In genomic region chr10:71479700-71480325, GRCm38 (mm10) we compare ENCODE assay signal across 8 mouse cellular contexts.
DNase-seq lines count a peak whose midpoint lies in the region; ATAC-seq lines count a peak whose summit lies in the region.

No protein-coding gene starts in this region.

- H3K27me3 ChIP-seq in intestine, embryonic 14.5 days (replicated peaks; ENCODE audit: control insufficient read depth, insufficient read depth, low read length), result no peaks in the 10 kb centered on the region
- H3K27me3 ChIP-seq in intestine, embryonic 16.5 days (replicated peaks; ENCODE audit: control insufficient read depth, insufficient read depth, low read length), result no peaks in the 10 kb centered on the region
- no peaks in the 10 kb centered on the region for H3K27me3 ChIP-seq in forebrain, embryonic 11.5 days (ENCODE audit: control insufficient read depth, insufficient read depth, low read length)
- no peaks in the 10 kb centered on the region for H3K27me3 ChIP-seq in hindbrain, embryonic 14.5 days (ENCODE audit: control insufficient read depth, insufficient read depth, low read length)
- H3K27me3 ChIP-seq in midbrain, embryonic 12.5 days, result no peaks in the 10 kb centered on the region

- no peak overlapping the region for H3K9ac ChIP-seq in intestine, embryonic 14.5 days (ENCODE audit: low read length)
- H3K9ac ChIP-seq in intestine, embryonic 16.5 days (ENCODE audit: low read depth, low read length), result no peak overlapping the region
- no peak overlapping the region for H3K9ac ChIP-seq in forebrain, embryonic 11.5 days (ENCODE audit: low read length)
- no peak overlapping the region for H3K9ac ChIP-seq in hindbrain, embryonic 14.5 days
- H3K9ac ChIP-seq in midbrain, embryonic 12.5 days (replicated peaks), result no peak overlapping the region

- no peak overlapping the region for H3K4me2 ChIP-seq in intestine, embryonic 14.5 days (ENCODE audit: low read length)
- H3K4me2 ChIP-seq in intestine, embryonic 16.5 days (ENCODE audit: low read depth, low read length), result no peak overlapping the region
- no peak overlapping the region for H3K4me2 ChIP-seq in forebrain, embryonic 11.5 days (ENCODE audit: low read depth, low read length, severe bottlenecking)
- no peak overlapping the region for H3K4me2 ChIP-seq in hindbrain, embryonic 14.5 days (replicated peaks)
- no peak overlapping the region for H3K4me2 ChIP-seq in midbrain, embryonic 12.5 days (replicated peaks)

- no peaks in the 10 kb centered on the region for H3K4me1 ChIP-seq in intestine, embryonic 14.5 days (replicated peaks; ENCODE audit: control insufficient read depth, insufficient read depth, low read length)
- no peaks in the 10 kb centered on the region for H3K4me1 ChIP-seq in intestine, embryonic 16.5 days (ENCODE audit: control insufficient read depth, insufficient read depth, low read length)
- no peaks in the 10 kb centered on the region for H3K4me1 ChIP-seq in forebrain, embryonic 11.5 days (replicated peaks; ENCODE audit: control insufficient read depth, insufficient read depth, low read length)
- peaks cover 5% of the 10 kb centered on the region; the same call in 1 of the 2 replicates for H3K4me1 ChIP-seq in hindbrain, embryonic 14.5 days (replicated peaks; ENCODE audit: control insufficient read depth, insufficient read depth, low read length)
- H3K4me1 ChIP-seq in midbrain, embryonic 12.5 days, result peaks cover 5% of the 10 kb centered on the region; the same call in 1 of the 2 replicates

- H3K4me3 ChIP-seq in intestine, embryonic 14.5 days (ENCODE audit: low read depth, low read length), result no peak overlapping the region
- H3K4me3 ChIP-seq in intestine, embryonic 16.5 days (ENCODE audit: low read length), result no peak overlapping the region
- no peak overlapping the region for H3K4me3 ChIP-seq in forebrain, embryonic 11.5 days (ENCODE audit: low read depth, low read length)
- no peak overlapping the region for H3K4me3 ChIP-seq in hindbrain, embryonic 14.5 days (replicated peaks; ENCODE audit: low read length)
- no peak overlapping the region for H3K4me3 ChIP-seq in midbrain, embryonic 12.5 days

- DNase-seq in intestine, embryonic 14.5 days (ENCODE audit: low spot score), result peak; percentile 93
- DNase-seq in brain, adult 2 months (ENCODE audit: low read depth, low spot score), result peak; percentile 84
- DNase-seq in forebrain, embryonic 11.5 days (ENCODE audit: low spot score), result peak; percentile 89
- peak; percentile 93 for DNase-seq in hindbrain, embryonic 14.5 days (ENCODE audit: low spot score)
- DNase-seq in layer of hippocampus, postnatal 36 days, result peak; percentile 74 to 81
- DNase-seq in testis, postnatal 10 days (ENCODE audit: low spot score), result peak; percentile 85

- no peaks in the 10 kb centered on the region for H3K9me3 ChIP-seq in intestine, embryonic 14.5 days (ENCODE audit: control insufficient read depth, low read length)
- no peaks in the 10 kb centered on the region for H3K9me3 ChIP-seq in intestine, embryonic 16.5 days (ENCODE audit: control insufficient read depth, low read length)
- no peaks in the 10 kb centered on the region for H3K9me3 ChIP-seq in forebrain, embryonic 11.5 days (ENCODE audit: control insufficient read depth, low read length)
- no peaks in the 10 kb centered on the region for H3K9me3 ChIP-seq in hindbrain, embryonic 14.5 days (ENCODE audit: control insufficient read depth, low read length)
- no peaks in the 10 kb centered on the region for H3K9me3 ChIP-seq in midbrain, embryonic 12.5 days

- H3K36me3 ChIP-seq in intestine, embryonic 14.5 days (ENCODE audit: control insufficient read depth, insufficient read depth, low read length), result no peaks in the 10 kb centered on the region
- H3K36me3 ChIP-seq in intestine, embryonic 16.5 days (ENCODE audit: control insufficient read depth, insufficient read depth, low read length), result no peaks in the 10 kb centered on the region
- no peaks in the 10 kb centered on the region for H3K36me3 ChIP-seq in forebrain, embryonic 11.5 days (ENCODE audit: control insufficient read depth, insufficient read depth, low read length)
- no peaks in the 10 kb centered on the region for H3K36me3 ChIP-seq in hindbrain, embryonic 14.5 days (replicated peaks; ENCODE audit: control insufficient read depth, insufficient read depth)
- no peaks in the 10 kb centered on the region for H3K36me3 ChIP-seq in midbrain, embryonic 12.5 days

- WGBS in intestine, embryonic 14.5 days, result 8% methylated on average over 8 of the region's 8 CpGs
- 10% methylated on average over 8 of the region's 8 CpGs for WGBS in intestine, embryonic 16.5 days
- WGBS in forebrain, embryonic 11.5 days, result 14% methylated on average over 8 of the region's 8 CpGs
- 11% methylated on average over 8 of the region's 8 CpGs for whole genome bisulfite sequencing in hindbrain, embryonic 14.5 days
- 16% methylated on average over 8 of the region's 8 CpGs for WGBS in midbrain, embryonic 12.5 days

- no peak overlapping the region for H3K27ac ChIP-seq in intestine, embryonic 14.5 days (ENCODE audit: low read depth)
- H3K27ac ChIP-seq in intestine, embryonic 16.5 days (ENCODE audit: low read length), result no peak overlapping the region
- no peak overlapping the region for H3K27ac ChIP-seq in forebrain, embryonic 11.5 days (ENCODE audit: low read depth, low read length)
- no peak overlapping the region for H3K27ac ChIP-seq in hindbrain, embryonic 14.5 days
- no peak overlapping the region for H3K27ac ChIP-seq in midbrain, embryonic 12.5 days (replicated peaks)

- ATAC-seq in intestine, embryonic 14.5 days (replicated peaks; ENCODE audit: low FRiP score, low TSS enrichment, low read depth), result peak; percentile 55; the same call in 1 of the 2 replicates
- no peak for ATAC-seq in intestine, embryonic 16.5 days
- ATAC-seq in forebrain, embryonic 11.5 days (replicated peaks; ENCODE audit: low FRiP score), result peak; percentile 59
- ATAC-seq in hindbrain, embryonic 14.5 days (ENCODE audit: low FRiP score), result peak; percentile 49; the same call in 1 of the 2 replicates
- ATAC-seq in midbrain, embryonic 12.5 days (ENCODE audit: low FRiP score, low read depth), result peak; percentile 54
